Mouse (Mus musculus): ENCODE measurements around the gene Glod4.

Gene Glod4

GRCm38 (mm10) chr11:76242901-76243810 is at the start of gene Glod4, which contains the start of gene Mrm3:
Glod4 (minus strand) TSS chr11:76243725.
Mrm3 (plus strand) TSS chr11:76243715.
- peak; percentile 94 for DNase-seq

GRCm38 (mm10) chr11:76292831-76293230 is 49.3 kb upstream of the Glod4 start:
- DNase-seq, result no peak

- no peak for DNase-seq
Measured at GRCm38 (mm10) chr11:76292398-76292797, 48.9 kb upstream of the Glod4 start.

- DNase-seq, result no peak
Measured at GRCm38 (mm10) chr11:76291960-76292359, 48.4 kb upstream of the Glod4 start.

- no peak for DNase-seq
Measured at GRCm38 (mm10) chr11:76290367-76290766, 46.8 kb upstream of the Glod4 start.

- DNase-seq, result no peak
Measured at GRCm38 (mm10) chr11:76288645-76289044, 45.1 kb upstream of the Glod4 start.

- DNase-seq, result no peak
Measured at GRCm38 (mm10) chr11:76287301-76287700, 43.8 kb upstream of the Glod4 start.

GRCm38 (mm10) chr11:76286534-76287126 is 43.1 kb upstream of the Glod4 start:
- DNase-seq, result no peak

- DNase-seq, result no peak
Measured at GRCm38 (mm10) chr11:76285431-76286075, 42.0 kb upstream of the Glod4 start.

- DNase-seq, result no peak
Measured at GRCm38 (mm10) chr11:76283841-76284240, 40.3 kb upstream of the Glod4 start.

- no peak for DNase-seq
Measured at GRCm38 (mm10) chr11:76279971-76280370, 36.4 kb upstream of the Glod4 start.

- DNase-seq, result no peak
Measured at GRCm38 (mm10) chr11:76278960-76279852, 35.7 kb upstream of the Glod4 start.

- DNase-seq, result no peak
Measured at GRCm38 (mm10) chr11:76272440-76272839, 28.9 kb upstream of the Glod4 start.

- no peak for DNase-seq
Measured at GRCm38 (mm10) chr11:76268521-76269065, 25.1 kb upstream of the Glod4 start.

- no peak for DNase-seq
Measured at GRCm38 (mm10) chr11:76268001-76268459, 24.5 kb upstream of the Glod4 start.

GRCm38 (mm10) chr11:76267550-76267949 is 24.0 kb upstream of the Glod4 start:
- no peak for DNase-seq

GRCm38 (mm10) chr11:76262611-76263351 is 19.3 kb upstream of the Glod4 start:
- DNase-seq, result no peak

GRCm38 (mm10) chr11:76261224-76261623 is 17.7 kb upstream of the Glod4 start:
- no peak for DNase-seq

GRCm38 (mm10) chr11:76260208-76261050 is 16.9 kb upstream of the Glod4 start:
- DNase-seq, result no peak

GRCm38 (mm10) chr11:76258511-76258910 is 15.0 kb upstream of the Glod4 start:
- no peak for DNase-seq

Data from thymus, postnatal 4 days (tissue).